Mouse (Mus musculus) Patski (cell line): ENCODE results near the gene Pfkfb4. TPM values are rescaled to one million over a fixed set of nuclear protein-coding genes. Genes with fewer than 3 reads are reported as not detected.

Experiments
- ATAC-seq: fragments of 100-300 bp; one replicate; pipeline ENCODE4 v1.8.0; 2021
- CTCF ChIA-PET: fragments of 350-600 bp; sonication (Branson Sonifier 250); formaldehyde crosslinking; loops from one replicate; lab custom pipeline; 2022; ENCODE audit warnings: inconsistent platforms; lab: Charles Lee
- POLR2A ChIA-PET: fragments of 350-600 bp; sonication (Branson Sonifier 250); formaldehyde crosslinking; loops from one replicate; lab custom pipeline; 2022; ENCODE audit warnings: antibody characterized with exemption, inconsistent platforms; lab: Charles Lee
- DNase-seq: peaks from one replicate; pipeline ENCODE4 v3.0.0-alpha.2; 2011; ENCODE audit warnings: low read depth, low spot score
- H3K27me3 ChIP-seq: fragments of 371-371 bp; one replicate; pipeline ENCODE4 v1.5.1; 2021
- CTCF ChIP-seq: fragments of 100-300 bp; IDR thresholded peaks from one replicate; pipeline ENCODE4 v1.5.1; 2021
- in situ Hi-C: fragments of 300-500 bp; cut with MboI; formaldehyde crosslinking; loops from 3 replicates; pipeline ENCODE4 v1.11.1; 2018; ENCODE audit warnings: low pct_unique_long_range_greater_than_20kb, mixed read lengths
- polyA plus RNA-seq: library from polyadenylated mRNA; unstranded; gene quantifications from one replicate; pipeline ENCODE4 v1.2.3, GENCODE M21; 2021

Pfkfb4 gene
- polyA plus RNA-seq, 1 experiment from 2014 or later: 7.2 TPM

GRCm38 (mm10) chr9:108996411-108996810 is 4.8 kb downstream of the Pfkfb4 start:
- no peak for ATAC-seq
- H3K27me3 ChIP-seq: no peaks in the 10 kb centered on the region
- in situ Hi-C loops: no loop called here
- no peak for DNase-seq
- ChIA-PET CTCF (no interaction called here), POLR2A (no interaction called here)
- TF ChIP-seq CTCF: no peak

GRCm38 (mm10) chr9:108998287-108999166 is 6.9 kb downstream of the Pfkfb4 start:
- TF ChIP-seq CTCF: no peak
- no peaks in the 10 kb centered on the region for H3K27me3 ChIP-seq
- no peak for ATAC-seq
- ChIA-PET POLR2A (no interaction called here), CTCF (no interaction called here)
- DNase-seq: no peak
- in situ Hi-C loops: no loop called here

- no peaks in the 10 kb centered on the region for H3K27me3 ChIP-seq
- ATAC-seq: no peak
- no peak for TF ChIP-seq CTCF
- CTCF ChIA-PET: no interaction called here
- in situ Hi-C loops: no loop called here
- DNase-seq: no peak
- POLR2A ChIA-PET: no interaction called here
Observed at GRCm38 (mm10) chr9:108999167-108999526, 7.6 kb downstream of the Pfkfb4 start.

GRCm38 (mm10) chr9:109000726-109001125 is 9.1 kb downstream of the Pfkfb4 start:
- in situ Hi-C loops: loop anchor here (10.0 kb wide), 1 partner anchor 604 kb away; no protein-coding TSS in a partner anchor
- TF ChIP-seq CTCF: no peak
- peak; percentile 81 for ATAC-seq
- CTCF ChIA-PET: interaction anchor here (0.9 to 2.3 kb wide), 5 partner anchors 11 to 78 kb away, joined by 3 to 9 read pairs (median 5); partner anchors contain the start of gene Ucn2
- DNase-seq: no peak
- POLR2A ChIA-PET: no interaction called here
- no peaks in the 10 kb centered on the region for H3K27me3 ChIP-seq

GRCm38 (mm10) chr9:109003201-109003600 is 11.6 kb downstream of the Pfkfb4 start:
- ChIA-PET POLR2A (no interaction called here), CTCF (interaction anchor here (1.5 kb wide), 1 partner anchor 10 kb away, joined by 3 read pairs; no protein-coding TSS in a partner anchor)
- in situ Hi-C loops: loop anchor here (10.0 kb wide), 1 partner anchor 602 kb away; no protein-coding TSS in a partner anchor
- ATAC-seq (no peak), DNase-seq (peak; percentile 3)
- peak; percentile 94 for TF ChIP-seq CTCF
- H3K27me3 ChIP-seq: no peaks in the 10 kb centered on the region

GRCm38 (mm10) chr9:109007025-109007780 is 15.6 kb downstream of the Pfkfb4 start:
- ATAC-seq (no peak), DNase-seq (no peak)
- H3K27me3 ChIP-seq: no peaks in the 10 kb centered on the region
- TF ChIP-seq CTCF: no peak
- CTCF ChIA-PET: no interaction called here
- POLR2A ChIA-PET: interaction anchor here (0.6 kb wide), 1 partner anchor 55 kb away, joined by 4 read pairs; no protein-coding TSS in a partner anchor
- in situ Hi-C loops: loop anchor here (10.0 kb wide), 1 partner anchor 598 kb away; no protein-coding TSS in a partner anchor

GRCm38 (mm10) chr9:109008081-109008480 is 16.5 kb downstream of the Pfkfb4 start:
- ATAC-seq: no peak
- TF ChIP-seq CTCF: no peak
- ChIA-PET POLR2A (no interaction called here), CTCF (no interaction called here)
- in situ Hi-C loops: loop anchor here (10.0 kb wide), 1 partner anchor 597 kb away; no protein-coding TSS in a partner anchor
- H3K27me3 ChIP-seq: no peaks in the 10 kb centered on the region
- no peak for DNase-seq

- POLR2A ChIA-PET: no interaction called here
- no peak for ATAC-seq
- in situ Hi-C loops: loop anchor here (10.0 kb wide), 1 partner anchor 596 kb away; no protein-coding TSS in a partner anchor
- CTCF ChIA-PET: interaction anchor here (0.9 kb wide), 1 partner anchor 39 kb away, joined by 3 read pairs; no protein-coding TSS in a partner anchor
- no peaks in the 10 kb centered on the region for H3K27me3 ChIP-seq
- no peak for DNase-seq
- TF ChIP-seq CTCF: no peak
Observed at GRCm38 (mm10) chr9:109008994-109009635, 17.5 kb downstream of the Pfkfb4 start.

GRCm38 (mm10) chr9:109009636-109010315 is 18.2 kb downstream of the Pfkfb4 start:
- TF ChIP-seq CTCF: no peak
- CTCF ChIA-PET: no interaction called here
- ATAC-seq: no peak
- no peaks in the 10 kb centered on the region for H3K27me3 ChIP-seq
- in situ Hi-C loops: loop anchor here (5.0 to 10.0 kb wide), 3 partner anchors 63 to 595 kb away; partner anchors contain the start of gene Atrip
- POLR2A ChIA-PET: no interaction called here
- no peak for DNase-seq
